Mouse (Mus musculus) thymus, postnatal 0 days (tissue): ENCODE data around the gene Zbtb32. TPM values are rescaled to one million over a fixed set of nuclear protein-coding genes. Genes with fewer than 3 reads are reported as not detected.

Experiments used
- DNase-seq: peaks from one replicate; pipeline ENCODE4 v3.0.0-alpha.2; 2015; ENCODE audit warnings: low spot score
- polyA plus RNA-seq: library from polyadenylated mRNA; unstranded; fragments of >200 nt; fragmentation: Nextera tagmentation; extraction: Ambion mirVana; gene quantifications from 2 replicates; pipeline ENCODE4 v1.2.1, GENCODE M21; 2015

The Zbtb32 gene
- polyA plus RNA-seq = 0.31 and 0.32 TPM in 2 replicates

- DNase-seq = no peak
Observed at GRCm38 (mm10) chr7:30598786-30599185, at the start of gene Zbtb32. Zbtb32 (minus strand) TSS chr7:30598909.

DNA sequence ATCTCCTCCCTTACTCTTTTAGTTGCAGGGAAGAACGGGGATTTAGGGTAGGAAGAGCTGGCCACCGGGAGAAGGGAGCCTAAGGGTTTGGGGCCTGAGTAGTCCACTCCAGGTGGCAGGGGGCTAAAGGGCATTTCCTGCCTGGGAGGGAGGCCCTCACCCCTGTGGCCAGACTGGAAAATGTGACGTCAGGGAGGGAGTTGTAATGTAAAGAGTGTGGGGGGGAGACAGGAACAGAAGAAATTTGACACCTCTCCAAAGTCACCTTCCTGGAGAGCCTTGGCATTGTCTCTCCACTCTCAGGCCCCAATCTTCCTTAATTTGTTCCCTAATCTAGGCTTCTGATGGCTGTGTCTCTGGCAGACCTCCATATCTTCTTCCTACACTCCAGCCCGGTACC, 40.4 kb upstream of the Zbtb32 start:
- DNase-seq = no peak

DNA sequence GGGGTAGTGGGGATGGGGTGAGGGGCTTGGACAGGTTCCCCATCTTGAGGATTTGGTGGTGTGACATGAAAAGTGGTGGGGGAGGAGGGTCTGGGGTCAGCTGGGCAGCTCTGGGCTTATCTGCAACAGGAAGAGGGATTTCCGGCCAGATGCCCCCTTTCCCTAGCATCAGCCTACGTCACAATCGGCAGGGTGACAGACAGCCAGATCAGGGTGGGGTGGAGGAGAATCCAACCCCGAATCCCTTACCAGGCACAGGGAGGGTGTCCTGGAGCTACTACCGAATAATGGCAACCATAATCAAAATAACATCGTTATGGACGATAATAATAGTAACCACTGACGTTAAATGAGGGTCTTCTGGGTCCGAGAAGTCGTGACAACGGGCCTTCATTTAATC, 37.7 kb upstream of the Zbtb32 start:
- DNase-seq = no peak

DNA sequence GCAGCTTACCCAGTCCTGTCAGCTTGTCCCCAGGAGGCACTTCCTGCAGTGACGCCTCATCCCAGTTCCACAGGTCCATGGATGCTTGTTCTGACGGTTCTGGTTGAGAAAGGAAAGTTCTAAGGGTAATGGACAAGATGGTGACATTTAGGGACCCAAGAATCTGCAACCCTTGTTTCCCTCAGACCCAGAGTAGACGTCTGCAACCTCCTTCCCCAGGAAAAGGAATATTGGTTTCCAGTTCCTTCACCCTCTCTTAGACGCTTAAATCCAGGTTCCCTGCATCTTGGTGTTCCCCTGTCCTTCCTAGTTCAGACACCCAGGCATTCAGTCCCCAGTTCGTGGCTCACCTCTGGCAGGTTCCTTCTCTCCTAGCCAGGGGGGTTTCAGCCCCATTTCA, 37.0 kb upstream of the Zbtb32 start, which contains the start of gene Etv2:
TSS of gene Etv2 (minus strand) at position 101 of the 400 bp plus-strand sequence.
- DNase-seq = no peak

DNA sequence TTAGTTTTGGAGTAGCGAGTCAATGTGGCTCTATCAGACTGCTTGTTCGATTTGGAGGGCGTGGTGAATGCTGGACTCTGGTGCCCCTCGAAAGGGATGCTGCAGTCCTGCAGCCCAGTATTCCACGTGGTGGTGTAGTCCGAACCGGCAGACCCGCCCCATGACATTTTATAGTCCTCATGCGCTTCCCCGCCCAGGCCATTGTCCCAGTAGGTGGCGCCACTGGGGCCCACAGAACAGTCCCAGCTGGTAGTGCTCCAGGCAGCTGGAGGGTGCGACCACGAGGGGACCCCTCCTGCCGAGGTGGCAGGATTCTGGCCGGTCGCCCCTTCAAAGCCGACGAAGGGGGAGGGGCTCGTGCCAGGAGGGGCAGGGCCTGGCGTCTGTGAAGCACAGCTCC, 35.9 kb upstream of the Zbtb32 start:
- DNase-seq = peak; percentile 58

DNA sequence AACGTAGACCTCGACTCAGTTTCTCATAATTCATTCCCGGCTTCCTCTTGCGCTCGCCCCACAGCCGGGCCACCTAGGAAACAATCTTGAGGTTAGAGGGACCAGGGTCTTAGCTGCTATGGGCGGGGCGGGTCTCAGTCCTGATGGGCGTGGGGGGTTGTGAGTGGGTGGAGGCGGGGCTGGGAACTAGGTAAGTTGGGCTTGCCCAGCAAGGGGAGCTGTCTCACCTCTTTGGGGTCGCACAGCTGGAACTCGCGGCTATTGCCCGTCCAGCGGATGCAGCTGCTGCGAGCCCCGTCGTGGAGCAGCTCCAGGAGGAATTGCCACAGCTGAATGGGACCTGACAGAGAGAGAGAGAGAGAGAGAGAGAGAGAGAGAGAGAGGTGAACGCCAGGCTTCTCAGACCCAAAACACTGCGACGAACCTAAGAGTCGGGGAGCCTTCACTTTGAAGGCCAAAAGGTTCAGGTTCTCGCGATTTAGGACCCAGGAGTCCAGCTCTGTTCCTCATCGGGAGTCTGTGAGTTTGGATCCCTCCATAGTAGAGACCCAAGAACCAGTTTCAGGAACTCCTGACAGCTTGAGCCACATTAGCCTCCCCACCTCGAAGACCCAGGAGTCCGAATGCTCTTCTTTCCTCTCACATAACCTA, 35.2 kb upstream of the Zbtb32 start:
- no peak for DNase-seq

GRCm38 (mm10) chr7:30629013-30629412, 30.3 kb upstream of the Zbtb32 start:
- no peak for DNase-seq

- no peak for DNase-seq
Observed at GRCm38 (mm10) chr7:30626647-30627046, 27.9 kb upstream of the Zbtb32 start.

DNA sequence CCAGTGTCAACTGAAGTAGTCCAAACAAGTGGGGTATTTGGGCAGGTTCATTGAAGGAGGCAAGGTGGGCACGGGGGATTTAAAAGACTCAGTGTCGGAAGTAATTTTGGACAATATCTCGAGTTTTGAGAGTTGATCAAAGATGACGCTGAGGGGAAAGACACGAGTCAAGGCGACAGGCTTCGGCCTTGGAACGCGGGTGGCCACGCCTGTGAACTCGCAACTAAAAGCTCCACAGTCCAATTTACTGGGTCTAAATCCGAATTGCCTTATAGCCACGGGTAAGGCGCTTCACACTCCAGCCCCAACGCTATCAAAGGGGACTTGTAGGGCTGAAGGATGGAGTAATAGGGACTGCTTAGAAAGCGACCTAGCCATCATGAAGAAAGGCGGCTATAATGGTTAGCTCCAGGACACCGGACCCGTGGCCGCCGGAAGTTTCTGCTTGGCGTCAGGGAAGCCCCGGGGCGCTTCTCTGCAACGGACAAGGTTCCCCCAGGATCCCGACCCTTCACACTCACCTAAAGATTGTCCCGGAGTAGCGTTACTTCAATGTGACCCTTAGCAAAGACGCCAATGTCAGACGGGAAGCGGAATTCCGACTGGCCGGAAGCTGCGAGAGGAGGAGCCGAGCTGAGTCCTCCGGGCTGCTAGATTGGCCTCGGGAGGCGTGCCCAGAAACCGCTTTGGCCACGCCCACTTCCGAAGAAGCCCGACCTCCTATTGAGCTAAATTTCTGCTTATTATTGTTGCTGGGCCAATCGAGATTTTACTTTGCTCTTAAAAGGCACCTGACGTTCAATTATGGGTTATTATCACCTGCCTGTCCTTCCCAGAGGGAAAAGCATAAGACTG, 27.0 kb upstream of the Zbtb32 start, which contains the start of gene Cox6b1:
TSS of gene Cox6b1 (minus strand) at position 622 of the 855 bp plus-strand sequence.
- DNase-seq = peak; percentile 94

- DNase-seq = peak; percentile 27
Observed at GRCm38 (mm10) chr7:30619202-30619601, 20.5 kb upstream of the Zbtb32 start.

GRCm38 (mm10) chr7:30618658-30619057, 19.9 kb upstream of the Zbtb32 start:
- no peak for DNase-seq

GRCm38 (mm10) chr7:30615049-30615760, 16.5 kb upstream of the Zbtb32 start:
- DNase-seq = no peak

- peak; percentile 35 for DNase-seq
Observed at GRCm38 (mm10) chr7:30614454-30614853, 15.7 kb upstream of the Zbtb32 start.

DNA sequence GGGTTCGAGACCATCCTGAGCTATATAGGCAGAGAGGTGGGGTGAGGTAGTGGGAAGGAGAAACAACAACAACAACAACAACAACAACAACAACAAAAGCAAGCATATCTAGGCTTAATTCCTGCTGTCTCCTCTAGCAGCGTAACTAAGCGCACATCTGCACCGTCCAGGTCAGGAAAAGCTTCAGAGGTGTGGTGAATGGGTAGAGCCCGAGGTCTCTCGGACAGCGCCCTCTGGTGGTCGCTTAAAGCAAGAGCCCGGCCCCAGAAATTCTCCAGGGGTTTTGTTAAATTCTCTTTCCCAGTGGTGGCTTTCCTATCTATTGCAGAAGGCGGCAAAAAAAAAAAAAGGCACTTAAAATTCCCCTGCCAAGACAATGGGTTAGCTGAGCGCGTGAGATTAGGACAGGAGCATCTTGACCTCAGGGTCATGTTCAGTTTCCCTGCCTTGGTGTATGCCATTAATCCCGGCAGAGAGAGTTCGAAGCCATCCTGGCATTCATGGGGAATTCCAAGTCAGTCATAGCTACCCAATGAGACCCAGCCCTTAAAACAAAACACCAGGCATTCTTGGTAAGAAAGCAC, 14.9 kb upstream of the Zbtb32 start:
- peak; percentile 60 for DNase-seq

- DNase-seq = no peak
Observed at GRCm38 (mm10) chr7:30612654-30613402, 14.1 kb upstream of the Zbtb32 start, which contains the start of gene Upk1a. Upk1a (minus strand) TSS chr7:30612847.

DNA sequence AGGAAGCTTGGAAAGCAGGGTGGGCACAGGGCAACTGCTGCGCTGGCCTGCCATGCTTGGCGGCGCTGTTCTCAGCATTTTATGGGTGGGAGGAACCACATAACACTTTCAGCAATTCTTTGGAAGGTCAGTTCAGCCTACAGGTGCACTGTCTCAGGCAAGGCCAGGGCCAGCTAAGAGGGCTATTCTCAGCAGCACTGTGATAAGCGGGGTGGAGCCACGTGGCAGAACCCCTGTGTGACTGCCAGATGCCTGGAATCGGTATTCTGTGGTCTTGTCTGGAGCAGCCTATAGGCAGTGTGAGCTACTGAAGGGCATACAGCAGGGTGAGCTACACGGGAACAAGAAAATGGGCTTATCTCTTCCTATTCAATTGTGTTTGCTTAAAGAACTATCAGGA, 11.3 kb upstream of the Zbtb32 start:
- DNase-seq = no peak

DNA sequence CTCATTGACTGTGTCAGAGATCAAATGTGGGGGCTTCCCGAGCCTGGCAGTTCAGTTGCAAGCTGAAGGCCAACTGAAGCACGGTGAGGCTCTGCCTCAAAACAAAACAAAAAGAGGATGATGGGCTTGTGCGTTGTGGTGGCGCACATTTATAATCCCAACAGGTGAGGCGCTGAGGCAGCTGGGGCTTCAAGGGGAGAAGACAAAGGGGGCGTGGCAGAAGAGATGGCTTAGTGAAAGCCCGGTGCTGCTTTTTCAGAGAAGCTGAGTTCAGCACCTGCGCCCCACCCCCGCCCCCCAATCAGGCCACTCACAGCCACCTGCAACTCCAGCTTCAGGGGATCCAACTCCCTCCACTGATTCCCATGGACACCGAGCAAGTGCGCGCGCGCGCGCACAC, 9.8 kb upstream of the Zbtb32 start:
- peak; percentile 25 for DNase-seq

- DNase-seq = peak; percentile 63
Observed at GRCm38 (mm10) chr7:30607706-30608309, 9.1 kb upstream of the Zbtb32 start.

DNA sequence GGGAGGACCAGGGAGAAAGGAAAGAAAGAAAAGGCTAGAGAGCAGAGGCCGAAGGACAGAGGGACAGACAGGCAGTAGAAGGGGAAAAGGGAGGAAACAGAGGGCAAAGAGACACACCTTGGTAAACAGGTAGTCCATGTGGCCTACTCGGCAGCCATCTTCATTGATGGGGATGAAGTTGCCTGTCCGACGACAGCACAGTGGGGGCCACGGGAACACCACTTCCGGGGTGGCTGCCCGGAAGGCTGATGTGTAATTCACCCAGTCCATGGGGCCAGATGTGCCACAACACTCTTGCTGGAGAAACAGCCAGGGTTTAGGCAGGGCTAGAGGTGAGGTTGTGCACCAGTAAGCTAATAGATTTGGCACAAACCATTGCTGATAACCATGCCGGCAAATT, 6.2 kb upstream of the Zbtb32 start:
- DNase-seq = no peak

GRCm38 (mm10) chr7:30604424-30604823, 5.7 kb upstream of the Zbtb32 start:
- DNase-seq = no peak
